Mouse (Mus musculus) embryonic fibroblast, embryonic 13.5 days (primary cell): Measurements from ENCODE around the gene Fcmr.

Experiments
- CTCF ChIP-seq: IDR thresholded peaks from 2 replicates; pipeline ENCODE4 v1.5.1; 2011; ENCODE audit warnings: mild to moderate bottlenecking, control low read depth, low read length, moderate library complexity, borderline replicate concordance; ENCODE audit not compliant: insufficient read depth
- POLR2A ChIP-seq: IDR thresholded peaks from 2 replicates; pipeline ENCODE4 v1.6.1; 2011; ENCODE audit warnings: low read depth, mild to moderate bottlenecking, control low read depth, low read length, moderate library complexity

- TF ChIP-seq POLR2A (no peak), CTCF (no peak)
These were observed 27.2 kb upstream of the Fcmr start for GRCm38 (mm10) chr1:130838288-130838687.
